Mouse (Mus musculus): ENCODE measurements at regions not wholly inside any gene's neighbourhood (a gene's known extent, or its start where the extent isn't known, plus 50 kb on each side); places are given as distances from the start of the nearest gene placed in this dataset.
A peak's percentile ranks its signal among the peaks of the same experiment; 100 is the strongest.

DNA sequence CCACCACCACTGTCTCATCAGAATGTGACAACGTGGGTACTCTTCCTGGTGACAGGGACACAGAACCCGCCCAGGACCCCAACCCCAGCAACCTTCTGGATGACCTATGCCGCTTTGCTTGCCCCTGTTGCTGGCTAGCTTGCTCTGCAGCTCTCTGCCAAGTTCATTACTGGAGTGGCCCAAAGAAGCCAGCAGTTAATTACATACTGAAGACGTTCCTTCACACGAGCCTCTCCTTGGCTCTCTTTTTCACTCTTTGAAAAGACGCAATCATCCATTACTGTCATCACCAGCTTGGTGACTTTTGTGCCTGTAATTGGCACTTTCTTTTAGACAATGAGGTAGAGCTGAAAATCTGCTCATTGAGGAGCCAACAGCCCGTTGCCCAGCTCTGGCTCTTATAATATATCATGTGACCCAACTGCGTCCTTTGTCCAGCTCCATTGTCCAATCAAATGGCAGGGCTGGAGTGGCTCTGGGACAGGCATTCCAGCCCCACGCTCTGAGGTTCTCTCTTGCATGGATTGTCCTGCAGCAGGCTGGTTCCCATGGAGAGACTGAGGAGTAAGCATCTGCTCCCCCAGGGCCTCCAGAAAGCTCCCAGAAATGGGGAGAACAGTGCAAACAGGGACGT is 274.4 kb upstream of the Gm10131 start:
- DNase-seq (ENCODE audit: low spot score in 2 of 2): peak; percentile 59 to 66

DNA sequence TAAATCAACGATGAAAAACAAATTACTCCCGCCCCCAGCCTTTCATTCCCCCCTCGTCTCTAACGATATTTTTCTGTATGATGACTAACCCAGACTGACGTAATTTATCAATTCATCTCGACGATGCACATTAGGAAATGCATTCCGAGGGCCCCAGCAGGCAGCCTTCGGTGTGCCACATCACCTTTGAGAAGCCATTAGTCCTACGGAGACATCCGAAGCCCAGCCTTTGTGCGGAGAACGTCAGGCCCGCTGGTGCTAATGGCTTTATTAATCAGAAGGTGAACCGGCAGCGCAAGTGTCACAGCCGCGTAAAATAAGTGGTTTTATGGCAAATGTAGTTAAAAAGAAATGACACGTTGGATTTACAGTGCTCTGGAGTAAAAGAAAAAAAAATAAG is 269.1 kb upstream of the Gm10131 start:
- no peak for DNase-seq (ENCODE audit: low spot score in 2 of 2)

GRCm38 (mm10) chr8:34377154-34377553 is 265.6 kb upstream of the Gm10131 start:
- no peak for DNase-seq (ENCODE audit: low spot score in 2 of 2)

GRCm38 (mm10) chr8:34374242-34374641 is 262.7 kb upstream of the Gm10131 start:
- DNase-seq (ENCODE audit: low spot score in 2 of 2): no peak

GRCm38 (mm10) chr8:34372666-34372980 is 261.1 kb upstream of the Gm10131 start:
- DNase-seq (ENCODE audit: low spot score in 2 of 2): no peak

DNA sequence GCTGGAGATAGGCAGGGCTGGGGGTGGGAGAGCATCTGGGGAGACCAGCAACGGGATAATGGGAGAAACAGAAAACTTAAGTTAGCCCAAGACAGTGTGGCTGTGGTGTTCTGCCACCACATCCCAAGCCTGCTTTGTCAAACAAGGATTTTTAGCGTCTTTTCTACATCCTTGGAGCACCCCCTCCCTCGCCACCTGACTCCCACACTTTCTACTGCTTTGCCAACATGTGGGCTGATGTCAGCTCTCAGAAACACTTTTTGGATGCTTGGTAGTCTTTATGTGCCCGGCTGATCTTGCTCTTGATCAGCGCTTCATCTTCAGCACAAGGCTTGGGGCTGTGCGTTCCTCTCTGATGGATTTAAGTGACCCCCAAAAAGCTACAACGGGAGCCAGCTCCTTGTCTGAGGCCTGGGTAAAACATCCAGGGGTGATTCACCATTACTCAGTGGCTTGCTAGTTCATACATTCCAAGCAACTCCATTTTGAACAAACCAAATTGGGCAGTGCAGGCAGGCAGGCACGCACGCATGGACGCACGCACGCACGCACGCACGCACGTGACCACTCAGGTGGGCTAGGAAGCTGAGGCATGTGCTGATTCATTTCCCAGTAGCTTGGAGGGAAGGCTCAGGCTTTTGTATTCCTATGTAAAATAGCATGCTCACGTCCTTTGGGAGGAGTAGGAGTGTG is 260.6 kb upstream of the Gm10131 start:
- DNase-seq (ENCODE audit: low spot score in 2 of 2): peak; percentile 56 to 57

GRCm38 (mm10) chr8:34371391-34371790 is 259.9 kb upstream of the Gm10131 start:
- DNase-seq (ENCODE audit: low spot score in 2 of 2): no peak

DNA sequence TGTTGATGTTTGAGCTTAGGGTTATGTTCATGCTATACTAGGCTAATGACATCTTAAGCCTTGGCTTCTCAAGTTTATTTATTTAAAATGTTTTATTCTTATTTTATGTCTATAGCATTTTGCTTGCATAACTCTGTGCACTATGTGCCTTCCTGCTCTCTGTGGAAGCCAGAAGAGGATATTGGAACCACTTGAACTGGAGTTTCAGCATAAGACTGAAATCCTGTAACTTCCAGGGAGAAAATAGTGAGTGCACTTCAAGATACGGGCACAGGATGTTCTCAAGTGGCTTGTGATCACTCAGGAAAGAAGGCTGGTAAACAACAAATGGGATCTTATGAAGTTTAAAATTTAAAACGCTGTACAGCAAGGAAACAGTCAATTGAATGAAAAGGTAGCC is 257.0 kb upstream of the Gm10131 start:
- DNase-seq (ENCODE audit: low spot score in 2 of 2): no peak

DNA sequence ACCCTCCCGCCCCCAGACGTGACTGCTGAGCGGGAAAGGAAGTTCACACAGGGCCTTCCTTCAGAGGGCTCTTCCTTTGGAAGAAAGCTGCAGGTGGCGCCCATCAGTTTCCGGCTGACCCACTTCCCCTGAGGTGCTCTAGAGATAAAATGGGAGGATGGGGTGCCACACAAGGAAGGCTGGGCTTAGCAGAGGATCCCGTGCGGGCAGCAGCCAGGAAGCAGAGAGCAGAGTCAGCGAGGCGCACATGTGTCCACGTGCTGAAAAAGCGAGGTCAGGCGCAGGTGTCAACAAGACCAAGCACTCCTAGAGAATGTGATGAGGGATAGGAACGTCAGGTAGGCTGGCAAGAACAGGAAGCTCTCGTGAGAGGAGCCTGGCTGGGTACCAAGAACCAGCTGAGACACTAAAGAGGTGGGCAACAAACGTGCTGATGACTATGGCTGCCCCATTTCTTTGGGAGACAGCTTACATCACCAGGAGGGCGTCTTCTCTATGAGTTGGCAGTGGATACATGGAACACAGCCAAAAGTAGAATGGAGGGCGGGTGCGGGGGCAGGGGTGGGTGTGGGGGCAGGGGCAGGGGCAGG is 253.0 kb upstream of the Gm10131 start:
- DNase-seq (ENCODE audit: low spot score in 2 of 2): no peak

DNA sequence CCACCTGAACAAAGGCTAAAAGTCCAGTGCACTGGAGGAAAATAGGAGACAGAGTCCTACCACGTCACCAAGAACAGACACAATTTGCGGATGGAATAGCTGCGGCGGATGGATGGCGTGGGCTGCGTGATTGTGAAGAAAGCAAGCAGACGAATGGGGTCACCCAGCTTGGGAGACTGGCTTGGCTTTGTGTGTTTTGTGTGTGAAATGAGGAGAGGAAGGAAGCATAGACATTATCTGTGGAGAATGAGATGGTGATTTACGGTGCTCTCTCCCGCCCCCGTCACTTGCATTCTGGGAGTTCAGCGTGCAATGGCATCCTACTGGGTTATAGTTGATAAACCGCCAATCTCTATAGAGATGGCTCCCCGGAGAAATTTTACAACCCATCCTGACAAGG is 252.1 kb upstream of the Gm10131 start:
- DNase-seq (ENCODE audit: low spot score in 2 of 2): no peak

- no peak for DNase-seq (ENCODE audit: low spot score in 2 of 2)
Measured at GRCm38 (mm10) chr8:34363131-34363530, 251.6 kb upstream of the Gm10131 start.

DNA sequence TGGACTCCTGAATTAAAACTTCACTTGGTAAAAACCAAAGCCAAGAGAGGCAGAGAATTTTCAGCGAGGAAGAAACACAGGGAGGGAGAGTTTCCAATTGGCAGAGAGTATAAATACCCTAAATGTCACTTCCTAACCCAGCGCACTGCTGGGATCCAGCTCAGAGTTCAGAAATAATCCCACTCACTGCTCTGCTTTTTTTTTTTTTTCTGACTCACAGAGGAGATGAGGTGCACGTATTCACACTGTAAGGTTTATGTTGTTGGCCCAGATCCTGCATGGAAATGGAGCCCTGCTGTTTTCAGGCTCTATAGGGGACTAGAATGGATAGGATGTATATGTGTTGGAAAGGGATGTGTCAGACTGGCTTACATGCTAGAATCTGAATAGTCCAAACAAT is 249.8 kb upstream of the Gm10131 start:
- no peak for DNase-seq (ENCODE audit: low spot score in 2 of 2)

DNA sequence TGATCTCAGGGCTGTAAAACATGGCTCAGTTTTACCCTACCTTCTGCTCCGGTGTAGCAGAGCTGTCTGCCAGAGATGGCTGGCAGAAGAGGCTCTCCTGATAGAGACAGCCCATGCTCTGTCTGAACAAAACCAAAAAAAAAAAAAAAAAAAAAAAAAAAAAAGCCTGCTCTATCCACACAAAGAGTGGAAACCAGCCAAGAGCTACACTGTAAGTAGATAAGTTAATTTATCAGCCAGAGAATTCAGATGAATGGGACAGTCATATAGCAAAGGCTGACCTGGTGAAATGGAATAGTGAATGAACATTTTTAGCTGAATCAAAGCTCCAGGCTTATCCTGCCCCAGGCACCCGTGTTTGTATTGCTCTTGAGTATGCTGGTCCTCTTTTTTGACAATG is 248.2 kb upstream of the Gm10131 start:
- DNase-seq (ENCODE audit: low spot score in 2 of 2): no peak

GRCm38 (mm10) chr8:34355059-34355458 is 243.5 kb upstream of the Gm10131 start:
- DNase-seq (ENCODE audit: low spot score in 2 of 2): no peak

GRCm38 (mm10) chr8:34353140-34353855 is 241.8 kb upstream of the Gm10131 start:
- DNase-seq (ENCODE audit: low spot score in 2 of 2): no peak

DNA sequence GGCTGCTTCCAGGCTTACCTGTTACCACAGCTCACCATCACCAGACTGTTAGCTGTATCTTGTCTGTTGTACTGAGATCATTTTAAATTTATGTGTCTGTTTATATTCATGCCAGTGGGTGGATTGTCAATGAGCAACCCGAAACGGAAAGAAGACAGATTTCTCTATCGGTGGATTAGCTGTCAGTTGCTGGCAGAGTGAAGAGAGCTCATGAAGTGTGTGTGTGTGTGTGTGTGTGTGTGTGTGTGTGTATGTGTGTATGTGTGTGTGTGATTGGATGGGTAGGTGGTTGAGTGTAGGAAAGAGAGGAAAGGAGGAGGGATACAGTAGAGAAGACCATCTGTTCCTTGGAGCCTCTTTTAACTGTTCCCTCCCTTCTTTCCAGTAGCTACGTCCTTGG is 223.3 kb upstream of the Gm10131 start:
- DNase-seq (ENCODE audit: low spot score in 2 of 2): peak; percentile 73 to 81

GRCm38 (mm10) chr8:34331673-34332072 is 220.1 kb upstream of the Gm10131 start:
- no peak for DNase-seq (ENCODE audit: low spot score in 2 of 2)

- no peak for DNase-seq (ENCODE audit: low spot score in 2 of 2)
Measured at GRCm38 (mm10) chr8:34326614-34326965, 215.1 kb upstream of the Gm10131 start.

DNA sequence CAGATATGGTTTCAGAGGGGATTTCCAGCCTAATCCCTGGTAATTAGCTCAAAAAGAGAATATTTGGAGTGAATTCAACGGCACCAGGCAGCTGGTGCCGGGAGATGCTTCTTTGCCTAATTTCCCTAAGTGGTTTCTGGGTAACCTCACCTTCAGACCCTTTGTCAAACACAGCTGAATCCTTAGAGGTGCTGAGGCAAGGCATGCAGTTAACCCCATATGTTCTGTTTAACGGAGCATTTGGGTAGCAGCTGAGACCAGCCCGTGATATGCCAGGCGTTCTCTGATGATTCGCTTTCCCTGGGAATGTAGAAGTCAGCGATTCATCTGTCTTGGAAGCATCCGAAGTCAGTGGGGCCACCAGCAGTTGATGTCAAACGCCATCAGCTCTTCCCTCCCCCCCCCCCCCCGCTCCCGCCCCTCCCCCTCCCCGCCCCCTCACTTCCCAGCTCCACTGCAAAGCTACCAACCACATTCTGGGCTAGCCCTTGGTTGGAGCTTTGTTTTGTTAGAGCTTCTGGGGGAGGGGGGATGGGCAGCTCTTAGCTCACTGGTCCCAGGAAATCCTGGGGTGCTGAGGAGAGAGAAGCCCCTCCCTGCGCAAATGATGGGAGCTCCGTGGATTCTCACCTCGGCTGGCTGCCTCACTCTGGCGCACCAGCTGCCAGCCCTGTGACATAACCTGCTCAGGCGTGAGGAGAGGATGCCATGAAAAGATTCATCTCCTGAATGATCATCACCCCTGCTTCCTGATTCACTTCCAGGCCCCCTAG is 214.5 kb upstream of the Gm10131 start:
- peak; percentile 68 to 78 for DNase-seq (ENCODE audit: low spot score in 2 of 2)

DNA sequence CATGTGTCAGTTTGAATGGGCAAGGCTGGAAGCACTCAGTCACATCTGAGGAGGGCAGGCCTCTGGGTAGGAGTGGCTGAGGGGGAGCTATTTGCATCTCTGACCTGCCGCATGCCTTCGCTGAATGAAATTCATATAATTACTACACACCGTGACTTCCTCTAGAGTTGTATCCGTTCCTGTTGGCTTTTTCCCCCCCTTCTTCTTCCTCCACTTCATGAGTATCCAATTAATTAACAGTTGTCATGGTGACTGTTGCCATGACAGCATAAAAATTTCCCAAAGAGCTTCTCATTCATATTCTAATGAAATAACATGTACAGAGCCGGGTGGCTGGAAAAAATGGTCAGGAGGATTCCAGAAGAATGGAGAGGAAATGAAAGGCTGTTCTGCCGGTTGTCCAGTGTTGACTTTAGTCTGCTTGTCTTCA is 208.6 kb upstream of the Gm10131 start:
- peak; percentile 85 to 92 for DNase-seq (ENCODE audit: low spot score in 2 of 2)

GRCm38 (mm10) chr8:34319719-34320118 is 208.2 kb upstream of the Gm10131 start:
- DNase-seq (ENCODE audit: low spot score in 2 of 2): no peak

DNA sequence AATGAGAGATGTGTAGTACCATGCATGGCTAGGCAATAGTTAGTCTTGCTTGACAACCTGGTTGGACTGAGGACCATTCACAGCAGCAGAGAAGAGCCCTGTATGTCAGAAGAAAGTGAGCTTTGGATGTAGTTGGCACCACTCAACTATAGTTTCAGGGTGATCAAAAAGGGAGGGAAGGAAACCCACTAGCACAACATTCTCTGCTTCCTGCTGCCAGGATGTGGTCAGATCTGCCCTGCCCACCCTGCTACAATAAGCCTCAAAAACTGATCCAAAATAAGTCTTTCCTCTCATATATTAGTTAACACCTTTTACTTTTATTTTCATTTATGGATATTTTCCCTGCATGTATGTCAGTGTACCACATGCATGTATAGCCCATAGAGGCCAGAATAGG is 203.7 kb upstream of the Gm10131 start:
- DNase-seq (ENCODE audit: low spot score in 2 of 2): no peak
